ENCODE assay signal across 12 mouse cellular contexts in genomic region chr8:78285366-78285765, GRCm38 (mm10).
"Had no signal": no experiment of that assay in that cellular context is flagged by ENCODE, and none has a peak within 500 bp of the region (broad histone marks: within the 10 kb centered on the region; RNA-seq: fewer than 3 reads in every experiment).

No protein-coding gene starts in this region.

- H3K27me3 ChIP-seq: limb, embryonic 15.5 days; liver, embryonic 13.5 days; neural tube, embryonic 15.5 days had no signal

- H3K4me2 ChIP-seq: limb, embryonic 15.5 days; liver, embryonic 13.5 days; neural tube, embryonic 15.5 days had no signal

- H3K9me3 ChIP-seq: limb, embryonic 15.5 days; liver, embryonic 13.5 days; midbrain, embryonic 10.5 days; neural tube, embryonic 15.5 days had no signal

- H3K9ac ChIP-seq: limb, embryonic 15.5 days; liver, embryonic 13.5 days; neural tube, embryonic 15.5 days had no signal

- H3K27ac ChIP-seq: limb, embryonic 15.5 days; liver, embryonic 13.5 days; midbrain, embryonic 10.5 days; neural tube, embryonic 15.5 days had no signal

- DNase-seq: kidney, adult 18-20 months; kidney, postnatal 14 days; liver, embryonic 13.5 days; lung, adult 18-20 months; midbrain, embryonic 14.5 days; right cerebral cortex, postnatal 4 days; spleen, adult 18-20 months; thymus, postnatal 14 days had no signal

- H3K4me1 ChIP-seq: limb, embryonic 15.5 days; liver, embryonic 13.5 days; midbrain, embryonic 10.5 days; neural tube, embryonic 15.5 days had no signal

- H3K4me3 ChIP-seq: limb, embryonic 15.5 days; liver, embryonic 13.5 days; midbrain, embryonic 10.5 days; myocyte; neural tube, embryonic 15.5 days had no signal

- H3K36me3 ChIP-seq: limb, embryonic 15.5 days; liver, embryonic 13.5 days; midbrain, embryonic 10.5 days; neural tube, embryonic 15.5 days had no signal
